ENCODE assay signal across 18 mouse cellular contexts in genomic region chr11:50147958-50148476, GRCm38 (mm10). TPM values are rescaled to one million over a fixed set of nuclear protein-coding genes. Genes with fewer than 3 reads are reported as not detected.
DNase-seq lines count a peak whose midpoint lies in the region; ATAC-seq and TF ChIP-seq lines count a peak whose summit lies in the region.
"Had no signal": no experiment of that assay in that cellular context is flagged by ENCODE, and none has a peak within 500 bp of the region (broad histone marks: within the 10 kb centered on the region; RNA-seq: fewer than 3 reads in every experiment).

No protein-coding gene starts in this region.

- no peak for TF ChIP-seq POLR2A in heart, adult 2 months (IDR thresholded peaks at IDR 0.05; ENCODE audit: insufficient read depth, low read depth, low read length)

- no peak overlapping the region for H3K4me3 ChIP-seq in heart, adult 2 months
- no peak overlapping the region for H3K4me3 ChIP-seq in hindbrain, embryonic 13.5 days
- H3K4me3 ChIP-seq in hindbrain, embryonic 11.5 days (ENCODE audit: low read depth, low read length): no peak overlapping the region
- H3K4me3 ChIP-seq in heart, postnatal 0 days (ENCODE audit: low read depth, low read length): no peak overlapping the region
- H3K4me3 ChIP-seq: embryonic facial prominence, embryonic 13.5 days; limb, embryonic 12.5 days; liver, embryonic 13.5 days; lung, embryonic 15.5 days; neural tube, embryonic 13.5 days had no signal

- TF ChIP-seq EP300 in heart, adult 2 months (IDR thresholded peaks at IDR 0.05; ENCODE audit: insufficient read depth, low read depth, low read length): no peak
- no peak for TF ChIP-seq EP300 in heart, postnatal 0 days (IDR thresholded peaks at IDR 0.05; ENCODE audit: low read depth)

- H3K79me2 ChIP-seq in heart, adult 2 months (replicated peaks; ENCODE audit: control insufficient read depth, insufficient read depth, low read length): no peaks in the 10 kb centered on the region

- WGBS in heart, adult 2 months: 90% methylated on average over 11 of the region's 11 CpGs
- WGBS in hindbrain, embryonic 13.5 days: 95% methylated on average over 11 of the region's 11 CpGs
- WGBS in hindbrain, embryonic 11.5 days: 97% methylated on average over 11 of the region's 11 CpGs
- 90% methylated on average over 11 of the region's 11 CpGs for WGBS in heart, postnatal 0 days

- no peak for ATAC-seq in hindbrain, embryonic 13.5 days (ENCODE audit: low FRiP score)
- ATAC-seq in hindbrain, embryonic 11.5 days (ENCODE audit: low FRiP score): no peak
- 0 out of 2 replicates have a peak, but pooled peaks have one; percentile 1 for ATAC-seq in heart, postnatal 0 days (ENCODE audit: insufficient read depth, low read depth)
- ATAC-seq: forebrain, embryonic 14.5 days had no signal

- H3K27me3 ChIP-seq in heart, adult 2 months (ENCODE audit: control insufficient read depth, insufficient read depth, low read length): no peaks in the 10 kb centered on the region
- H3K27me3 ChIP-seq in hindbrain, embryonic 13.5 days: no peaks in the 10 kb centered on the region
- H3K27me3 ChIP-seq in hindbrain, embryonic 11.5 days (ENCODE audit: control insufficient read depth, insufficient read depth, low read length): no peaks in the 10 kb centered on the region
- no peaks in the 10 kb centered on the region for H3K27me3 ChIP-seq in heart, postnatal 0 days (ENCODE audit: control insufficient read depth, insufficient read depth, low read length)
- H3K27me3 ChIP-seq: embryonic facial prominence, embryonic 13.5 days; limb, embryonic 12.5 days; liver, embryonic 13.5 days; lung, embryonic 15.5 days; neural tube, embryonic 13.5 days had no signal

- no peak overlapping the region for H3K9ac ChIP-seq in heart, adult 2 months (ENCODE audit: low read depth, low read length)
- H3K9ac ChIP-seq in hindbrain, embryonic 13.5 days: 0 out of 2 replicates have a peak overlapping the region, but pooled peaks have one; percentile 13
- no peak overlapping the region for H3K9ac ChIP-seq in hindbrain, embryonic 11.5 days (ENCODE audit: low read depth, low read length)
- no peak overlapping the region for H3K9ac ChIP-seq in heart, postnatal 0 days (replicated peaks; ENCODE audit: low read depth, low read length)
- H3K9ac ChIP-seq: limb, embryonic 12.5 days; liver, embryonic 13.5 days; lung, embryonic 15.5 days; neural tube, embryonic 13.5 days had no signal

- TF ChIP-seq CTCF in heart, adult 2 months (IDR thresholded peaks at IDR 0.05): no peak
- TF ChIP-seq CTCF in heart, postnatal 0 days (IDR thresholded peaks at IDR 0.05; ENCODE audit: low read depth): no peak

- H3K4me1 ChIP-seq in heart, adult 2 months (ENCODE audit: control insufficient read depth, insufficient read depth, low read length): peaks cover 19% of the 10 kb centered on the region
- H3K4me1 ChIP-seq in hindbrain, embryonic 13.5 days (replicated peaks): no peaks in the 10 kb centered on the region
- no peaks in the 10 kb centered on the region for H3K4me1 ChIP-seq in hindbrain, embryonic 11.5 days (replicated peaks; ENCODE audit: control insufficient read depth, insufficient read depth, low read length)
- H3K4me1 ChIP-seq in heart, postnatal 0 days (ENCODE audit: control insufficient read depth, insufficient read depth): peaks cover 14% of the 10 kb centered on the region
- H3K4me1 ChIP-seq: embryonic facial prominence, embryonic 13.5 days; limb, embryonic 12.5 days; lung, embryonic 15.5 days; neural tube, embryonic 13.5 days had no signal

- H3K4me2 ChIP-seq in hindbrain, embryonic 13.5 days: no peak overlapping the region
- no peak overlapping the region for H3K4me2 ChIP-seq in hindbrain, embryonic 11.5 days (replicated peaks; ENCODE audit: low read depth, low read length)
- no peak overlapping the region for H3K4me2 ChIP-seq in heart, postnatal 0 days (ENCODE audit: low read depth, low read length)
- H3K4me2 ChIP-seq: embryonic facial prominence, embryonic 13.5 days; limb, embryonic 12.5 days; liver, embryonic 13.5 days; lung, embryonic 15.5 days; midbrain, embryonic 11.5 days; neural tube, embryonic 13.5 days had no signal

- H3K36me3 ChIP-seq in heart, adult 2 months (ENCODE audit: control insufficient read depth, insufficient read depth, low read length): peaks cover 3% of the 10 kb centered on the region
- H3K36me3 ChIP-seq in hindbrain, embryonic 13.5 days: peaks cover 95% of the 10 kb centered on the region
- H3K36me3 ChIP-seq in hindbrain, embryonic 11.5 days (ENCODE audit: control insufficient read depth, insufficient read depth, low read length): peaks cover 24% of the 10 kb centered on the region
- H3K36me3 ChIP-seq in heart, postnatal 0 days (replicated peaks; ENCODE audit: control insufficient read depth, insufficient read depth, low read length): peaks cover 83% of the 10 kb centered on the region

- intact Hi-C loops in heart, adult 2 months (cut with DNase I): no loop called here

- no peak for DNase-seq in heart, adult 2 months
- no peak for DNase-seq in heart, adult 18-20 months
- DNase-seq in hindbrain, embryonic 11.5 days (ENCODE audit: low spot score): no peak
- DNase-seq in cerebellum, postnatal 10 days: peak; percentile 25 to 28
- no peak for DNase-seq in heart, postnatal 0 days (ENCODE audit: low spot score)
- DNase-seq in spleen, postnatal 14 days (ENCODE audit: low spot score in 2 of 2): no peak
- DNase-seq: gastrocnemius, postnatal 10 days; kidney, adult 11 months; liver, embryonic 13.5 days; right cerebral cortex, adult 18-20 months had no signal

- H3K27ac ChIP-seq in heart, adult 2 months: peak overlapping the region; percentile 44
- no peak overlapping the region for H3K27ac ChIP-seq in hindbrain, embryonic 13.5 days
- H3K27ac ChIP-seq in hindbrain, embryonic 11.5 days (ENCODE audit: low read depth, low read length): no peak overlapping the region
- peak overlapping the region; percentile 86 for H3K27ac ChIP-seq in heart, postnatal 0 days (ENCODE audit: low read depth)
- H3K27ac ChIP-seq: embryonic facial prominence, embryonic 13.5 days; kidney, postnatal 0 days; limb, embryonic 12.5 days; liver, embryonic 13.5 days; lung, embryonic 15.5 days; neural tube, embryonic 13.5 days had no signal

- no peaks in the 10 kb centered on the region for H3K9me3 ChIP-seq in hindbrain, embryonic 13.5 days
- H3K9me3 ChIP-seq in hindbrain, embryonic 11.5 days (ENCODE audit: control insufficient read depth, low read length): no peaks in the 10 kb centered on the region
- H3K9me3 ChIP-seq in heart, postnatal 0 days (replicated peaks; ENCODE audit: control insufficient read depth, low read length): no peaks in the 10 kb centered on the region
- H3K9me3 ChIP-seq: embryonic facial prominence, embryonic 13.5 days; limb, embryonic 12.5 days; liver, embryonic 13.5 days; lung, embryonic 15.5 days; neural tube, embryonic 13.5 days had no signal

RNA-seq across cellular contexts. Expression of gene Tbc1d9b, which starts 16.8 kb away (rescaled TPM):
- 10 to 100 TPM; 41.4 to 44.0 TPM for total RNA-seq in heart, adult 2 months (2021)
- polyA plus RNA-seq in heart, adult 2 months (2012; rRNA removed): 30.9 and 39.6 TPM in 2 replicates
- 10 to 100 TPM; 40.2 to 45.6 TPM for total RNA-seq in heart, adult 18-20 months (2021)
- 37.5 and 40.7 TPM in 2 replicates for polyA plus RNA-seq in hindbrain, embryonic 13.5 days (2015; fragmentation: Nextera tagmentation; extraction: Ambion mirVana)
- 22.0 and 29.3 TPM in 2 replicates for polyA plus RNA-seq in hindbrain, embryonic 11.5 days (2014; fragmentation: Nextera tagmentation; extraction: Ambion mirVana)
- 37.6 and 49.0 TPM in 2 replicates for total RNA-seq in heart, postnatal 0 days (2014; rRNA removed; ENCODE audit: low replicate concordance)
- 18.2 and 18.4 TPM in 2 replicates for polyA plus RNA-seq in heart, postnatal 0 days (2015; fragmentation: Nextera tagmentation; extraction: Ambion mirVana)

RNA-seq across cellular contexts. Expression of gene Mrnip, which starts 26.2 kb away (rescaled TPM):
- 1 to 10 TPM; 1.6 to 1.8 TPM for total RNA-seq in heart, adult 2 months (2021)
- polyA plus RNA-seq in heart, adult 2 months (2012; rRNA removed): 3.0 and 3.5 TPM in 2 replicates
- total RNA-seq in heart, adult 18-20 months (2021): 1 to 10 TPM; 2.4 to 3.0 TPM
- 30.2 and 30.6 TPM in 2 replicates for polyA plus RNA-seq in hindbrain, embryonic 13.5 days (2015; fragmentation: Nextera tagmentation; extraction: Ambion mirVana)
- 21.9 and 22.4 TPM in 2 replicates for polyA plus RNA-seq in hindbrain, embryonic 11.5 days (2014; fragmentation: Nextera tagmentation; extraction: Ambion mirVana)
- total RNA-seq in heart, postnatal 0 days (2014; rRNA removed; ENCODE audit: low replicate concordance): 6.3 and 18.6 TPM in 2 replicates
- 7.7 and 7.9 TPM in 2 replicates for polyA plus RNA-seq in heart, postnatal 0 days (2015; fragmentation: Nextera tagmentation; extraction: Ambion mirVana)

Comparison
In these comparisons a context has a peak if more than half of its experiments do, and no peak if none do; other contexts are left out.
1. DNase-seq: peak in cerebellum, postnatal 10 days (2 of 2); none in heart, adult 2 months (0 of 2), heart, adult 18-20 months (0 of 2), hindbrain, embryonic 11.5 days (single experiment), heart, postnatal 0 days (single experiment) and spleen, postnatal 14 days (0 of 2).
2. H3K27ac ChIP-seq: peak in heart, adult 2 months (single experiment) and heart, postnatal 0 days (single experiment); none in hindbrain, embryonic 13.5 days (single experiment) and hindbrain, embryonic 11.5 days (single experiment).